Mouse (Mus musculus): ENCODE measurements at regions not wholly inside any gene's neighbourhood (a gene's known extent, or its start where the extent isn't known, plus 50 kb on each side); places are given as distances from the start of the nearest gene placed in this dataset.

DNA sequence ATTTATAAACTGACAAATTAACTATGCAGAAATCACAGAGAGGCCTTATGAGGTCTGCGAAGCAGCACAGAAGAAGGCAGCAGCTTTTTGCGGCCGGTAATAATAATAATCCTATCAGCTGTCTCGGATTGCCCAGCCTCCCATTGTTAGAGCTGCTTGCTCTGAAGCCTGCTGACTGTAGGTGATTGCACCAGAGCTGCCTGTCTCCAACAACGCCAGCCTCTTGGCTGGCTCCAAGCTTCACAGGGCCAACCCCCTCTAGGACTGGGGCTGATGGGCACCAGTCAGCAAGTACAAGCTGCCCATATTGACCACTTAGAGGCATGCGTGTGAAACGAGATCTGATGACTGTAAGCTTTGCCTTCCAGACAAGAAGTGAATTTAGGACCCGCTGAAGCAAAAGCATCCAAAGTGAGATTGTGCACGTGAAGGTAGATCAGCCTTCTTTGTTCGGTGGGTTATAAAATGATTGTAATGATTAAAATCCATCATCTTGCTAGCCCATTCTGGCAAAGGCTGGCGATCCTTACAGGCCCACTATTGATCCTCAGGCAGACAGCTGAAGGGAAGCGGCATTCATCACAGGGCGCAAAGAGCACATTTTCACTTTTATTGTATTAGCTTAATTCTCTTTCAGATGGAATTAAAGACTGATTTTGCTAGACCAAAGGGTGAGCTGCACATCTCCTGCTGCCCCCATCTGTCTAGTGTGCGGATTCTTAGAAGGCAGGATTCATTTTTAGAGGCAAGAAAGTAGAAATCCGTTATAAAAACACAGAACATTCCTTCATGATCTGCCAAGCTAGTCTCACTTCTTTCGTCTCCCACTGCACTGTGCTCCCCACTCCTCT, 503.2 kb upstream of the Smim15 start:
- Histone ChIP-seq H3K36me3 (no peaks in the 10 kb centered on the region), H3K9me3 (replicated peaks) (no peaks in the 10 kb centered on the region), H3K9ac (no peak overlapping the region), H3K4me2 (no peak overlapping the region), H3K27me3 (no peaks in the 10 kb centered on the region), H3K4me1 (replicated peaks) (no peaks in the 10 kb centered on the region), H3K27ac (no peak overlapping the region), H3K4me3 (no peak overlapping the region)
- ATAC-seq (replicated peaks; ENCODE audit: insufficient number of reproducible peaks, insufficient read depth, low FRiP score, low read depth) = no peak
- WGBS = 68% methylated on average over 16 of the region's 16 CpGs

- Histone ChIP-seq H3K9me3 (replicated peaks) (no peaks in the 10 kb centered on the region), H3K4me3 (no peak overlapping the region), H3K36me3 (no peaks in the 10 kb centered on the region), H3K27ac (no peak overlapping the region), H3K4me1 (replicated peaks) (no peaks in the 10 kb centered on the region), H3K9ac (no peak overlapping the region), H3K27me3 (no peaks in the 10 kb centered on the region), H3K4me2 (no peak overlapping the region)
- no peak for ATAC-seq (replicated peaks; ENCODE audit: insufficient number of reproducible peaks, insufficient read depth, low FRiP score, low read depth)
- 87% methylated on average over 7 of the region's 7 CpGs for WGBS
Observed at GRCm38 (mm10) chr13:107540305-107540704, 503.9 kb upstream of the Smim15 start.

DNA sequence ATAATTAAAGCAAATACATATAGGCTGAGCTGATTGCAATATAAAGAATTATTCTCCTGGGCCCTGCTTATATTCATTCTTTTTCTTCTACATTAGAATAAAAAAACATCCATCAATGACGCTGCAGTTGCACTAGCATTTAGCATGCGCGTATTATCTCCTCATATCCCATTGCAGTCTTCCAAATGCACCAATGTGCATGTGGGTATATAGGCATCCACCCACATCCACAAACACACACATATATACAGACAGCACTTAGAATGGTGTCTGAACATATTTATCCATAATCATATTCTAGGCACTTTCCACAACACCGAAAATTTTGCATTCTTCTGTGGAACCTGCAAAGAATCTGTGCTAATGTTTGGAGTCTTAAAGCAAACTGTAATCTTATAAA, 504.4 kb upstream of the Smim15 start:
- Histone ChIP-seq H3K4me2 (no peak overlapping the region), H3K27me3 (no peaks in the 10 kb centered on the region), H3K4me3 (no peak overlapping the region), H3K36me3 (no peaks in the 10 kb centered on the region), H3K9ac (no peak overlapping the region), H3K4me1 (replicated peaks) (no peaks in the 10 kb centered on the region), H3K9me3 (replicated peaks) (no peaks in the 10 kb centered on the region), H3K27ac (no peak overlapping the region)
- WGBS = 93% methylated on average over 4 of the region's 4 CpGs
- ATAC-seq (replicated peaks; ENCODE audit: insufficient number of reproducible peaks, insufficient read depth, low FRiP score, low read depth) = no peak

DNA sequence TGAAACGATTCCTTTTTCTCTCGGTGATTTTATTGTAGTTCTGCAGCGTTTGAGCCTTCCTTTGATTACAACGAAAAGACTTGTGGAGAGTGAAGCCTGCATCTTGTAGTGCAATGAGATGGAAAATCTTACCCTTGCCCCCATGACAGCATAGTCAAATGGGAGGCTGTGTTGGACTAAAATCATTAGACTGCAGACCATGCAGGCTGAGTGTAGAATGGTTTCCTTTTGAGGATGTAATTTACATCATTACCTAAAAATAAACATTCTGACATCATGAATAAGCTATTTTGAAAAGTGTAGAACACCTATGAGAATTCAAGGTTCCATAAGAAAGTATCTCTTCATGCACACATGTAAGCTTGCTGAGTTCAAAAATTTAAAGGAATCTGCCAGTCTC, 504.9 kb upstream of the Smim15 start:
- WGBS = 84% methylated on average over 4 of the region's 4 CpGs
- no peaks in the 10 kb centered on the region for H3K27me3 ChIP-seq
- ATAC-seq (replicated peaks; ENCODE audit: insufficient number of reproducible peaks, insufficient read depth, low FRiP score, low read depth) = no peak

GRCm38 (mm10) chr13:107535213-107535612, 509.0 kb upstream of the Smim15 start:
- no peak overlapping the region for H3K9ac ChIP-seq
- no peaks in the 10 kb centered on the region for H3K9me3 ChIP-seq (replicated peaks)
- H3K4me3 ChIP-seq = no peak overlapping the region
- H3K27me3 ChIP-seq = no peaks in the 10 kb centered on the region
- H3K36me3 ChIP-seq = no peaks in the 10 kb centered on the region
- H3K4me2 ChIP-seq = no peak overlapping the region
- no peak for ATAC-seq (replicated peaks; ENCODE audit: insufficient number of reproducible peaks, insufficient read depth, low FRiP score, low read depth)
- H3K27ac ChIP-seq = no peak overlapping the region
- WGBS = 85% methylated on average over 5 of the region's 5 CpGs
- H3K4me1 ChIP-seq (replicated peaks) = no peaks in the 10 kb centered on the region

More for the DNA sequence above, 504.9 kb upstream of the Smim15 start:
- Histone ChIP-seq H3K4me1 (replicated peaks) (no peaks in the 10 kb centered on the region), H3K9me3 (replicated peaks) (no peaks in the 10 kb centered on the region), H3K4me2 (no peak overlapping the region), H3K27ac (no peak overlapping the region), H3K4me3 (no peak overlapping the region), H3K9ac (no peak overlapping the region), H3K36me3 (no peaks in the 10 kb centered on the region)

GRCm38 (mm10) chr13:107533323-107533722, 510.9 kb upstream of the Smim15 start:
- Histone ChIP-seq H3K27ac (no peak overlapping the region), H3K4me1 (replicated peaks) (no peaks in the 10 kb centered on the region), H3K9ac (no peak overlapping the region), H3K36me3 (no peaks in the 10 kb centered on the region), H3K9me3 (replicated peaks) (no peaks in the 10 kb centered on the region), H3K4me3 (no peak overlapping the region), H3K27me3 (no peaks in the 10 kb centered on the region), H3K4me2 (no peak overlapping the region)
- no peak for ATAC-seq (replicated peaks; ENCODE audit: insufficient number of reproducible peaks, insufficient read depth, low FRiP score, low read depth)
- 58% methylated on average over 3 of the region's 3 CpGs for WGBS

GRCm38 (mm10) chr13:107531528-107531927, 509.6 kb upstream of the Kif2a start:
- ATAC-seq (replicated peaks; ENCODE audit: insufficient number of reproducible peaks, insufficient read depth, low FRiP score, low read depth) = no peak
- Histone ChIP-seq H3K4me2 (no peak overlapping the region), H3K9me3 (replicated peaks) (no peaks in the 10 kb centered on the region), H3K27me3 (no peaks in the 10 kb centered on the region), H3K9ac (no peak overlapping the region), H3K4me3 (no peak overlapping the region), H3K27ac (no peak overlapping the region), H3K36me3 (no peaks in the 10 kb centered on the region), H3K4me1 (replicated peaks) (no peaks in the 10 kb centered on the region)
- 53% methylated on average over 10 of the region's 10 CpGs for WGBS

DNA sequence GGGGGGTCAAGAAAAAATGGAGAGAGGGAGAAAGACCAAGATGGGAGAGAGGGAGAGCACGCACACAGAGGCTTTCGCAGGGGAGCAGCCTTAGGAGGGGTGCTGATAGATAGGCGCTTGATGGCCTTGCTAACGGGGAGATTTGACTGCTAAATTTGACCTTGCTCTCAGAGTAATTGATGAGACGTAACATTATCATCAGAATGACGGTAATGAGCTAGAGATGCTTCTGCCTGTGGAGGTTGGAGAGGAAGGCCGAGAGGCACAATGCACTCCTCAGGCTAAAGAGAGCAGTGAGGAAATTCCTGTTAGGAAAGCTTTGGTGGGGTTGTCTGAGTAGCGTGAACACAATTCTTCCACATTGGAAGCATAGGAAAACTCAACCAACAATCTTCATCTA, 509.1 kb upstream of the Kif2a start:
- Histone ChIP-seq H3K27me3 (no peaks in the 10 kb centered on the region), H3K9ac (no peak overlapping the region), H3K36me3 (no peaks in the 10 kb centered on the region), H3K9me3 (replicated peaks) (no peaks in the 10 kb centered on the region), H3K4me3 (no peak overlapping the region), H3K27ac (no peak overlapping the region), H3K4me2 (no peak overlapping the region), H3K4me1 (replicated peaks) (no peaks in the 10 kb centered on the region)
- ATAC-seq (replicated peaks; ENCODE audit: insufficient number of reproducible peaks, insufficient read depth, low FRiP score, low read depth) = no peak
- WGBS = 37% methylated on average over 8 of the region's 8 CpGs

- Histone ChIP-seq H3K27me3 (no peaks in the 10 kb centered on the region), H3K4me2 (no peak overlapping the region), H3K36me3 (no peaks in the 10 kb centered on the region), H3K4me1 (replicated peaks) (no peaks in the 10 kb centered on the region), H3K9me3 (replicated peaks) (no peaks in the 10 kb centered on the region), H3K9ac (no peak overlapping the region), H3K4me3 (no peak overlapping the region), H3K27ac (no peak overlapping the region)
- 87% methylated on average over 1 of the region's 1 CpGs for WGBS
- no peak for ATAC-seq (replicated peaks; ENCODE audit: insufficient number of reproducible peaks, insufficient read depth, low FRiP score, low read depth)
Observed at GRCm38 (mm10) chr13:107530392-107530791, 508.5 kb upstream of the Kif2a start.

GRCm38 (mm10) chr13:107528724-107529456, 507.0 kb upstream of the Kif2a start:
- Histone ChIP-seq H3K9ac (no peak overlapping the region), H3K9me3 (replicated peaks) (no peaks in the 10 kb centered on the region), H3K4me1 (replicated peaks) (no peaks in the 10 kb centered on the region), H3K27ac (no peak overlapping the region), H3K4me2 (no peak overlapping the region), H3K4me3 (no peak overlapping the region), H3K27me3 (no peaks in the 10 kb centered on the region), H3K36me3 (no peaks in the 10 kb centered on the region)
- ATAC-seq (replicated peaks; ENCODE audit: insufficient number of reproducible peaks, insufficient read depth, low FRiP score, low read depth) = no peak
- 68% methylated on average over 15 of the region's 15 CpGs for WGBS

GRCm38 (mm10) chr13:107522942-107523341, 501.0 kb upstream of the Kif2a start:
- H3K9me3 ChIP-seq (replicated peaks) = no peaks in the 10 kb centered on the region

DNA sequence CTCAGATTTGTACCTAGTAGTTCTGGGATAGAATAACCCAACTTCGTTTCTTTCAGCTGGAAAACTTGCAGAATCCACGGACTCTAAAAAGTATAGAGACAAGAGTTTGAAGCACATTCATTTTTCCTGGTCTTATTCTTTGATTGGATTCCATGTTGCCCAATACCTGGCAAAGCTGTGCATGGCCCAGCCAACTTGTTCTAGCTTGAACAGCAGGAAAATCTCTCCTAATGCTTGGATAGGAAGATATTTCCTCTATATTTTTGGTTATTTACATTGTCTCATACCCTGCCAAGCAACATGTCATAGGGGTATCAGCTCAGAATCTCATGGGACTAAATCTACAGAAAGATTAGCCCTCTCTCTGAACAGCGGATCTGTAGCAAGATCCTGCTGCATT, 492.3 kb upstream of the Kif2a start:
- 74% methylated on average over 3 of the region's 3 CpGs for WGBS
- no peak overlapping the region for H3K4me2 ChIP-seq
- no peak overlapping the region for H3K27ac ChIP-seq
- no peak overlapping the region for H3K9ac ChIP-seq
- H3K9me3 ChIP-seq (replicated peaks) = no peaks in the 10 kb centered on the region
- no peaks in the 10 kb centered on the region for H3K36me3 ChIP-seq
- ATAC-seq (replicated peaks; ENCODE audit: insufficient number of reproducible peaks, insufficient read depth, low FRiP score, low read depth) = no peak
- H3K27me3 ChIP-seq = no peaks in the 10 kb centered on the region
- H3K4me1 ChIP-seq (replicated peaks) = no peaks in the 10 kb centered on the region
- H3K4me3 ChIP-seq = no peak overlapping the region

More at GRCm38 (mm10) chr13:107522942-107523341, 501.0 kb upstream of the Kif2a start:
- H3K4me3 ChIP-seq = no peak overlapping the region
- no peak overlapping the region for H3K9ac ChIP-seq
- WGBS = 81% methylated on average over 3 of the region's 3 CpGs
- no peaks in the 10 kb centered on the region for H3K36me3 ChIP-seq
- ATAC-seq (replicated peaks; ENCODE audit: insufficient number of reproducible peaks, insufficient read depth, low FRiP score, low read depth) = no peak
- no peaks in the 10 kb centered on the region for H3K27me3 ChIP-seq
- no peak overlapping the region for H3K27ac ChIP-seq
- no peaks in the 10 kb centered on the region for H3K4me1 ChIP-seq (replicated peaks)
- H3K4me2 ChIP-seq = no peak overlapping the region
